In genomic region chr1:180763307-180763706, GRCm38 (mm10) we compare ENCODE assay signal across 8 mouse cellular contexts. TPM values are rescaled to one million over a fixed set of nuclear protein-coding genes. Genes with fewer than 3 reads are reported as not detected.
DNase-seq lines count a peak whose midpoint lies in the region; ATAC-seq lines count a peak whose summit lies in the region.

No protein-coding gene starts in this region.

- no peak for ATAC-seq in megakaryocyte, adult 5-6 weeks (ENCODE audit: poor library complexity, severe bottlenecking)
- 0 out of 2 replicates have a peak, but pooled peaks have one; percentile 11 for ATAC-seq in erythroid progenitor cell, adult 5-6 weeks (replicated peaks; ENCODE audit: low FRiP score, poor library complexity, severe bottlenecking)
- ATAC-seq in liver, embryonic 12.5 days, result no peak
- ATAC-seq in stomach, embryonic 15.5 days (ENCODE audit: insufficient read depth, low FRiP score, low read depth), result no peak

- peaks cover 36% of the 10 kb centered on the region for H3K27me3 ChIP-seq in megakaryocyte, embryonic 14.5 days (replicated peaks)
- H3K27me3 ChIP-seq in liver, embryonic 12.5 days (replicated peaks), result peaks cover 24% of the 10 kb centered on the region
- no peaks in the 10 kb centered on the region for H3K27me3 ChIP-seq in stomach, embryonic 15.5 days (replicated peaks)

- H3K4me1 ChIP-seq in megakaryocyte, embryonic 14.5 days, result peaks cover 37% of the 10 kb centered on the region
- H3K4me1 ChIP-seq in liver, embryonic 12.5 days, result peaks cover 25% of the 10 kb centered on the region
- H3K4me1 ChIP-seq in stomach, embryonic 15.5 days, result peaks cover 16% of the 10 kb centered on the region

- H3K4me3 ChIP-seq in megakaryocyte, embryonic 14.5 days (replicated peaks), result peak overlapping the region; percentile 88
- peak overlapping the region; percentile 33 for H3K4me3 ChIP-seq in liver, embryonic 12.5 days
- peak overlapping the region; percentile 43 for H3K4me3 ChIP-seq in stomach, embryonic 15.5 days (replicated peaks)

- DNase-seq in frontal cortex, postnatal 25 days (ENCODE audit: low spot score in 2 of 2), result no peak
- no peak for DNase-seq in adrenal gland, postnatal 25 days
- no peak for DNase-seq in gastrocnemius, postnatal 25 days

- peak overlapping the region; percentile 65 for H3K4me2 ChIP-seq in liver, embryonic 12.5 days
- peak overlapping the region; percentile 86 for H3K4me2 ChIP-seq in stomach, embryonic 15.5 days

- no peaks in the 10 kb centered on the region for H3K36me3 ChIP-seq in megakaryocyte, embryonic 14.5 days (replicated peaks; ENCODE audit: low read length)
- H3K36me3 ChIP-seq in liver, embryonic 12.5 days, result no peaks in the 10 kb centered on the region
- H3K36me3 ChIP-seq in stomach, embryonic 15.5 days, result no peaks in the 10 kb centered on the region

- WGBS in liver, embryonic 12.5 days (ENCODE audit: insufficient replicate concordance), result 13% methylated on average over 14 of the region's 14 CpGs
- 7% methylated on average over 14 of the region's 14 CpGs for WGBS in stomach, embryonic 15.5 days

- no peak overlapping the region for H3K9ac ChIP-seq in liver, embryonic 12.5 days
- no peak overlapping the region for H3K9ac ChIP-seq in stomach, embryonic 15.5 days

- no peaks in the 10 kb centered on the region for H3K9me3 ChIP-seq in megakaryocyte, embryonic 14.5 days
- H3K9me3 ChIP-seq in liver, embryonic 12.5 days (replicated peaks), result no peaks in the 10 kb centered on the region
- no peaks in the 10 kb centered on the region for H3K9me3 ChIP-seq in stomach, embryonic 15.5 days

- H3K27ac ChIP-seq in liver, embryonic 12.5 days, result no peak overlapping the region
- no peak overlapping the region; the same call in 1 of the 2 replicates for H3K27ac ChIP-seq in stomach, embryonic 15.5 days

RNA-seq across cellular contexts. Expression of gene Acbd3, which starts 37.5 kb away (rescaled TPM):
- polyA plus RNA-seq in megakaryocyte, embryonic 14.5 days (2012; ENCODE audit: insufficient read depth, low replicate concordance), result 1.4 and 3.6 TPM in 2 replicates
- 25.2 and 27.1 TPM in 2 replicates for total RNA-seq in megakaryocyte, adult 5-6 weeks (2015)
- 49.8 and 52.4 TPM in 2 replicates for total RNA-seq in megakaryocyte, adult 5-6 weeks (2017)
- total RNA-seq in erythroid progenitor cell, adult 5-6 weeks (2015; ENCODE audit: low replicate concordance), result 14.8 and 18.9 TPM in 2 replicates
- total RNA-seq in erythroid progenitor cell, adult 5-6 weeks (2017; ENCODE audit: low replicate concordance), result 22.2 and 26.7 TPM in 2 replicates
- 13.9 and 15.6 TPM in 2 replicates for polyA plus RNA-seq in liver, embryonic 12.5 days (2016; fragmentation: Nextera tagmentation; extraction: Ambion mirVana)
- polyA plus RNA-seq in stomach, embryonic 15.5 days (2015; fragmentation: Nextera tagmentation; extraction: Ambion mirVana), result 23.7 and 23.9 TPM in 2 replicates
- total RNA-seq in adrenal gland, postnatal 25 days (2021), result 45.5 and 48.8 TPM in 2 replicates
- 10 to 100 TPM; 12.2 to 12.9 TPM for total RNA-seq in gastrocnemius, postnatal 25 days (2021)

RNA-seq across cellular contexts. Expression of gene H3f3a, which starts 50.4 kb away (rescaled TPM):
- polyA plus RNA-seq in megakaryocyte, embryonic 14.5 days (2012; ENCODE audit: insufficient read depth, low replicate concordance), result 752 and 2,061 TPM in 2 replicates
- 3,482 and 3,921 TPM in 2 replicates for total RNA-seq in megakaryocyte, adult 5-6 weeks (2015)
- total RNA-seq in megakaryocyte, adult 5-6 weeks (2017), result 2,689 and 3,338 TPM in 2 replicates
- 2,042 and 2,351 TPM in 2 replicates for total RNA-seq in erythroid progenitor cell, adult 5-6 weeks (2015; ENCODE audit: low replicate concordance)
- total RNA-seq in erythroid progenitor cell, adult 5-6 weeks (2017; ENCODE audit: low replicate concordance), result 2,407 and 2,791 TPM in 2 replicates
- polyA plus RNA-seq in liver, embryonic 12.5 days (2016; fragmentation: Nextera tagmentation; extraction: Ambion mirVana), result 1,997 and 2,057 TPM in 2 replicates
- polyA plus RNA-seq in stomach, embryonic 15.5 days (2015; fragmentation: Nextera tagmentation; extraction: Ambion mirVana), result 1,924 and 2,089 TPM in 2 replicates
- total RNA-seq in adrenal gland, postnatal 25 days (2021), result 739 and 836 TPM in 2 replicates
- 100 to 1,000 TPM; 350 to 362 TPM for total RNA-seq in gastrocnemius, postnatal 25 days (2021)

Comparison
In these comparisons a context has a peak if more than half of its experiments do, and no peak if none do; other contexts are left out.
1. H3K4me3 ChIP-seq: peak in every context shown above with its lines; median percentile 88 in megakaryocyte, embryonic 14.5 days; 43 in stomach, embryonic 15.5 days; 33 in liver, embryonic 12.5 days.